Mouse (Mus musculus) forebrain, embryonic 15.5 days (tissue): Measurements from ENCODE around the gene 6430571L13Rik. TPM values are rescaled to one million over a fixed set of nuclear protein-coding genes. Genes with fewer than 3 reads are reported as not detected.

Experiments used
- ATAC-seq: fragments of 200-750 bp; cut with Nextera tagmentation; replicated peaks from 2 replicates; pipeline ENCODE4 v1.8.0; 2017; ENCODE audit warnings: mild to moderate bottlenecking, moderate TSS enrichment, moderate library complexity
- H3K27ac ChIP-seq: fragments of 300-500 bp; sonication (generic); replicated peaks from 2 replicates; pipeline ENCODE4 v1.5.1; 2015; ENCODE audit warnings: mild to moderate bottlenecking, inconsistent platforms
- H3K27me3 ChIP-seq: fragments of 300-500 bp; sonication (generic); 2 replicates; pipeline ENCODE4 v1.6.1; 2015; ENCODE audit warnings: inconsistent platforms
- H3K36me3 ChIP-seq: fragments of 300-500 bp; sonication (generic); 2 replicates; pipeline ENCODE4 v1.6.1; 2015; ENCODE audit warnings: mild to moderate bottlenecking, inconsistent platforms
- H3K4me1 ChIP-seq: fragments of 300-500 bp; sonication (generic); 2 replicates; pipeline ENCODE4 v1.6.1; 2015; ENCODE audit warnings: inconsistent platforms
- H3K4me2 ChIP-seq: fragments of 300-500 bp; sonication (generic); replicated peaks from 2 replicates; pipeline ENCODE4 v1.6.1; 2015; ENCODE audit warnings: mild to moderate bottlenecking, inconsistent platforms
- H3K4me3 ChIP-seq: fragments of 300-500 bp; sonication (generic); 2 replicates; pipeline ENCODE4 v1.5.1; 2015; ENCODE audit warnings: mild to moderate bottlenecking, inconsistent platforms
- H3K9ac ChIP-seq: fragments of 300-500 bp; sonication (generic); replicated peaks from 2 replicates; pipeline ENCODE4 v1.6.1; 2015; ENCODE audit warnings: mild to moderate bottlenecking, inconsistent platforms
- H3K9me3 ChIP-seq: fragments of 300-500 bp; sonication (generic); 2 replicates; pipeline ENCODE4 v1.6.1; 2016; ENCODE audit warnings: inconsistent platforms
- WGBS: fragments of 180-500 bp; shearing (Covaris S2); methylation state at CpG from one replicate; pipeline ENCODE4 v1.1.7; 2015; ENCODE audit warnings: mixed read lengths; 5-methylcytosine and 5-hydroxymethylcytosine counted together
- polyA plus RNA-seq: library from polyadenylated mRNA; unstranded; fragments of >200 nt; fragmentation: Nextera tagmentation; extraction: Ambion mirVana; gene quantifications from 2 replicates; pipeline ENCODE4 v1.2.1, GENCODE M21; 2015

The 6430571L13Rik gene
- polyA plus RNA-seq = 4.1 and 4.5 TPM in 2 replicates

GRCm38 (mm10) chr9:107340267-107340859, at the start of gene 6430571L13Rik:
Gene 6430571L13Rik, plus strand, starts transcription at chr9:107340602.
- H3K4me2 ChIP-seq = peak within 1 kb of the TSS; percentile 72
- no peak within 1 kb of the TSS for H3K27ac ChIP-seq
- H3K9ac ChIP-seq = peak within 1 kb of the TSS; percentile 74
- H3K4me3 ChIP-seq = peak within 1 kb of the TSS; percentile 73
- H3K4me1 ChIP-seq = peaks cover 24% of the 10 kb centered on the region
- no peaks in the 10 kb centered on the region for H3K36me3 ChIP-seq
- 1% methylated on average over 34 of the region's 34 CpGs for WGBS
- no peaks in the 10 kb centered on the region for H3K9me3 ChIP-seq
- no peaks in the 10 kb centered on the region for H3K27me3 ChIP-seq
- ATAC-seq = peak; percentile 92

- H3K4me1 ChIP-seq = peaks cover 12% of the 10 kb centered on the region
- WGBS = 32% methylated on average over 10 of the region's 10 CpGs
- H3K4me3 ChIP-seq = no peak overlapping the region
- H3K36me3 ChIP-seq = no peaks in the 10 kb centered on the region
- no peak overlapping the region for H3K4me2 ChIP-seq
- no peaks in the 10 kb centered on the region for H3K9me3 ChIP-seq
- no peak overlapping the region for H3K27ac ChIP-seq
- H3K27me3 ChIP-seq = no peaks in the 10 kb centered on the region
- ATAC-seq = peak; percentile 71; the same call in 1 of the 2 replicates
- no peak overlapping the region for H3K9ac ChIP-seq
These were observed 49.5 kb upstream of the 6430571L13Rik start for GRCm38 (mm10) chr9:107290897-107291296.

- H3K27me3 ChIP-seq = no peaks in the 10 kb centered on the region
- H3K9me3 ChIP-seq = no peaks in the 10 kb centered on the region
- no peaks in the 10 kb centered on the region for H3K36me3 ChIP-seq
- no peak overlapping the region for H3K27ac ChIP-seq
- peaks cover 31% of the 10 kb centered on the region for H3K4me1 ChIP-seq
- no peak overlapping the region for H3K4me2 ChIP-seq
- H3K9ac ChIP-seq = no peak overlapping the region
- 4% methylated on average over 6 of the region's 6 CpGs for WGBS
- no peak for ATAC-seq
- H3K4me3 ChIP-seq = no peak overlapping the region
These were observed 46.2 kb upstream of the 6430571L13Rik start for GRCm38 (mm10) chr9:107294249-107294648.

GRCm38 (mm10) chr9:107295616-107296015, 44.8 kb upstream of the 6430571L13Rik start:
- peaks cover 22% of the 10 kb centered on the region for H3K4me1 ChIP-seq
- 79% methylated on average over 4 of the region's 4 CpGs for whole genome bisulfite sequencing
- H3K27ac ChIP-seq = no peak overlapping the region
- no peak overlapping the region for H3K9ac ChIP-seq
- peaks cover 2% of the 10 kb centered on the region; the same call in 1 of the 2 replicates for H3K36me3 ChIP-seq
- no peak overlapping the region for H3K4me3 ChIP-seq
- H3K4me2 ChIP-seq = peak overlapping the region; percentile 80; the same call in 1 of the 2 replicates
- no peaks in the 10 kb centered on the region for H3K9me3 ChIP-seq
- no peak for ATAC-seq
- no peaks in the 10 kb centered on the region for H3K27me3 ChIP-seq

- H3K27ac ChIP-seq = peak within 1 kb of the TSS; percentile 32
These were observed 44.6 kb upstream of the 6430571L13Rik start, which contains the start of gene Cish for GRCm38 (mm10) chr9:107296016-107296040. Gene Cish, plus strand, starts transcription at chr9:107296026.

GRCm38 (mm10) chr9:107296041-107296440, 44.4 kb upstream of the 6430571L13Rik start:
- Histone ChIP-seq H3K27me3 (no peaks in the 10 kb centered on the region), H3K4me3 (peak overlapping the region; percentile 54), H3K9ac (peak overlapping the region; percentile 25), H3K4me1 (peaks cover 22% of the 10 kb centered on the region), H3K27ac (no peak overlapping the region), H3K4me2 (peak overlapping the region; percentile 80), H3K36me3 (peaks cover 6% of the 10 kb centered on the region; the same call in 1 of the 2 replicates), H3K9me3 (no peaks in the 10 kb centered on the region)
- 7% methylated on average over 14 of the region's 14 CpGs for WGBS
- ATAC-seq = peak; percentile 30; the same call in 1 of the 2 replicates

More at GRCm38 (mm10) chr9:107296016-107296040, 44.6 kb upstream of the 6430571L13Rik start, which contains the start of gene Cish:
- H3K9me3 ChIP-seq = no peaks in the 10 kb centered on the region
- H3K4me1 ChIP-seq = peaks cover 22% of the 10 kb centered on the region
- H3K9ac ChIP-seq = peak within 1 kb of the TSS; percentile 73
- no peak for ATAC-seq
- H3K27me3 ChIP-seq = no peaks in the 10 kb centered on the region
- H3K4me2 ChIP-seq = peak within 1 kb of the TSS; percentile 80
- peak within 1 kb of the TSS; percentile 54 for H3K4me3 ChIP-seq
- H3K36me3 ChIP-seq = peaks cover 4% of the 10 kb centered on the region; the same call in 1 of the 2 replicates

GRCm38 (mm10) chr9:107296501-107296965, 43.9 kb upstream of the 6430571L13Rik start:
- H3K9me3 ChIP-seq = no peaks in the 10 kb centered on the region
- H3K4me2 ChIP-seq = peak overlapping the region; percentile 80
- peak overlapping the region; percentile 54 for H3K4me3 ChIP-seq
- peak; percentile 98 for ATAC-seq
- H3K4me1 ChIP-seq = peaks cover 22% of the 10 kb centered on the region
- peak overlapping the region; percentile 73 for H3K9ac ChIP-seq
- H3K27ac ChIP-seq = peak overlapping the region; percentile 32
- H3K36me3 ChIP-seq = peaks cover 10% of the 10 kb centered on the region; the same call in 1 of the 2 replicates
- 0% methylated on average over 31 of the region's 31 CpGs for WGBS
- no peaks in the 10 kb centered on the region for H3K27me3 ChIP-seq

GRCm38 (mm10) chr9:107297059-107297458, 43.3 kb upstream of the 6430571L13Rik start:
- 16% methylated on average over 16 of the region's 16 CpGs for WGBS
- peak; percentile 44; the same call in 1 of the 2 replicates for ATAC-seq

GRCm38 (mm10) chr9:107297658-107298057, 42.7 kb upstream of the 6430571L13Rik start:
- ATAC-seq = no peak
- Histone ChIP-seq H3K4me3 (peak overlapping the region; percentile 54), H3K9me3 (no peaks in the 10 kb centered on the region), H3K4me2 (peak overlapping the region; percentile 80), H3K27ac (no peak overlapping the region), H3K9ac (no peak overlapping the region), H3K4me1 (peaks cover 22% of the 10 kb centered on the region), H3K27me3 (no peaks in the 10 kb centered on the region), H3K36me3 (peaks cover 10% of the 10 kb centered on the region; the same call in 1 of the 2 replicates)
- 85% methylated on average over 4 of the region's 4 CpGs for WGBS

More at GRCm38 (mm10) chr9:107297059-107297458, 43.3 kb upstream of the 6430571L13Rik start:
- Histone ChIP-seq H3K4me1 (peaks cover 22% of the 10 kb centered on the region), H3K27ac (peak overlapping the region; percentile 32; the same call in 1 of the 2 replicates), H3K9me3 (no peaks in the 10 kb centered on the region), H3K4me3 (peak overlapping the region; percentile 54), H3K9ac (peak overlapping the region; percentile 73), H3K36me3 (peaks cover 10% of the 10 kb centered on the region; the same call in 1 of the 2 replicates), H3K4me2 (peak overlapping the region; percentile 80), H3K27me3 (no peaks in the 10 kb centered on the region)

- Histone ChIP-seq H3K4me2 (peak overlapping the region; percentile 80), H3K27ac (no peak overlapping the region), H3K4me3 (no peak overlapping the region), H3K27me3 (no peaks in the 10 kb centered on the region), H3K36me3 (peaks cover 10% of the 10 kb centered on the region; the same call in 1 of the 2 replicates), H3K4me1 (peaks cover 22% of the 10 kb centered on the region), H3K9ac (no peak overlapping the region), H3K9me3 (no peaks in the 10 kb centered on the region)
- WGBS = 81% methylated on average over 8 of the region's 8 CpGs
- no peak for ATAC-seq
These were observed 42.2 kb upstream of the 6430571L13Rik start for GRCm38 (mm10) chr9:107298059-107298780.

GRCm38 (mm10) chr9:107298876-107299275, 41.5 kb upstream of the 6430571L13Rik start:
- Histone ChIP-seq H3K4me1 (peaks cover 22% of the 10 kb centered on the region), H3K4me3 (no peak overlapping the region), H3K9me3 (no peaks in the 10 kb centered on the region), H3K9ac (no peak overlapping the region), H3K36me3 (peaks cover 10% of the 10 kb centered on the region; the same call in 1 of the 2 replicates), H3K27ac (no peak overlapping the region), H3K4me2 (no peak overlapping the region), H3K27me3 (no peaks in the 10 kb centered on the region)
- ATAC-seq = no peak
- WGBS = 91% methylated on average over 6 of the region's 6 CpGs

- WGBS = 92% methylated on average over 7 of the region's 7 CpGs
- peaks cover 10% of the 10 kb centered on the region; the same call in 1 of the 2 replicates for H3K36me3 ChIP-seq
- peaks cover 22% of the 10 kb centered on the region for H3K4me1 ChIP-seq
- no peak for ATAC-seq
- no peak overlapping the region for H3K4me2 ChIP-seq
- no peak overlapping the region for H3K4me3 ChIP-seq
- H3K27ac ChIP-seq = no peak overlapping the region
- no peaks in the 10 kb centered on the region for H3K27me3 ChIP-seq
- H3K9ac ChIP-seq = no peak overlapping the region
- no peaks in the 10 kb centered on the region for H3K9me3 ChIP-seq
These were observed 40.6 kb upstream of the 6430571L13Rik start for GRCm38 (mm10) chr9:107299783-107300182.
